Mouse (Mus musculus) lung, embryonic 14.5 days (tissue): Measurements from ENCODE around the gene H2-Q7. TPM values are rescaled to one million over a fixed set of nuclear protein-coding genes. Genes with fewer than 3 reads are reported as not detected.

Experiments
- ATAC-seq: fragments of 200-750 bp; cut with Nextera tagmentation; 2 replicates; pipeline ENCODE4 v1.8.0; 2017; ENCODE audit warnings: mild to moderate bottlenecking, moderate TSS enrichment, moderate library complexity; ENCODE audit not compliant: insufficient read depth
- DNase-seq: peaks from one replicate; pipeline ENCODE4 v3.0.0-alpha.2; 2015
- H3K27ac ChIP-seq: fragments of 300-500 bp; sonication (generic); 2 replicates; pipeline ENCODE4 v1.5.1; 2014; ENCODE audit warnings: low read depth, mild to moderate bottlenecking, moderate library complexity
- H3K27me3 ChIP-seq: fragments of 300-500 bp; sonication (generic); 2 replicates; pipeline ENCODE4 v1.6.1; 2014; ENCODE audit warnings: low read length, control low read depth; ENCODE audit not compliant: insufficient read depth
- H3K36me3 ChIP-seq: fragments of 300-500 bp; sonication (generic); 2 replicates; pipeline ENCODE4 v1.6.1; 2014; ENCODE audit warnings: control low read depth; ENCODE audit not compliant: insufficient read depth
- H3K4me1 ChIP-seq: fragments of 300-500 bp; sonication (generic); 2 replicates; pipeline ENCODE4 v1.6.1; 2014; ENCODE audit warnings: antibody characterized with exemption, control low read depth; ENCODE audit not compliant: insufficient read depth
- H3K4me2 ChIP-seq: fragments of 300-500 bp; sonication (generic); 2 replicates; pipeline ENCODE4 v1.6.1; 2014; ENCODE audit warnings: mild to moderate bottlenecking
- H3K4me3 ChIP-seq: fragments of 300-500 bp; sonication (generic); 2 replicates; pipeline ENCODE4 v1.5.1; 2014; ENCODE audit warnings: low read depth, low read length
- H3K9ac ChIP-seq: fragments of 300-500 bp; sonication (generic); 2 replicates; pipeline ENCODE4 v1.6.1; 2014
- H3K9me3 ChIP-seq: fragments of 300-500 bp; sonication (generic); 2 replicates; pipeline ENCODE4 v1.6.1; 2016; ENCODE audit warnings: low read depth, low read length, control low read depth
- CTCF ChIP-seq: IDR thresholded peaks from 2 replicates; pipeline ENCODE4 v1.5.1; 2016; ENCODE audit warnings: antibody characterized with exemption, low read depth
- WGBS: fragments of 180-500 bp; shearing (Covaris S2); extraction: QIAGEN DNeasy Blood & Tissue Kit; methylation state at CpG from one replicate; pipeline ENCODE4 v1.1.7; 2014; 5-methylcytosine and 5-hydroxymethylcytosine counted together
- polyA plus RNA-seq: library from polyadenylated mRNA; unstranded; fragments of >200 nt; fragmentation: Nextera tagmentation; extraction: Ambion mirVana; gene quantifications from 2 replicates; pipeline ENCODE4 v1.2.1, GENCODE M21; 2014

Gene H2-Q7
- polyA plus RNA-seq, 1 experiment from 2014 or later: 7.3 TPM

DNA sequence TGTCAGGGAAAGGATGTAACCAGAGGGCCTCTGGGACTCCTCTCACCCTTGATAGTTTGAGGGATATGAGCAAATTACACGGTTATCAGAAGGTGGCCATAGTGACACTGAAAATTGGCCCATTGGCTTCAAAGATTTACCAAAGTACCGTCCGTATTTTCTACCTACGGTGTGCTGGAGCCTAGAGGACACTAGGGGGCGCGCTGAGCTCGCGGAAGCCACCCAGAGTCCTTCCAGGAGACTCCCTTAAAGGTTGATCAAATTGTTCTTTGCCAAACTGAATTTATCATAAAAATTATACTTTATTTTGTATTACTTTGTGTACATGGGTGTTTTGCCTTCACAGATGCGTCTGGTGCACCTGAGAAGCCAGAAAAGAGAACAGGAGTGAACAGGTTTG lies 45.1 kb downstream of the H2-Q7 start:
- Histone ChIP-seq H3K36me3 (no peaks in the 10 kb centered on the region), H3K4me1 (no peaks in the 10 kb centered on the region), H3K9me3 (no peaks in the 10 kb centered on the region), H3K27me3 (no peaks in the 10 kb centered on the region), H3K27ac (no peak overlapping the region), H3K4me3 (no peak overlapping the region), H3K9ac (no peak overlapping the region), H3K4me2 (no peak overlapping the region)
- WGBS: under 1% methylated on average over 9 of the region's 9 CpGs
- ATAC-seq (no peak), DNase-seq (peak; percentile 83)
- TF ChIP-seq CTCF: peak; percentile 89

DNA sequence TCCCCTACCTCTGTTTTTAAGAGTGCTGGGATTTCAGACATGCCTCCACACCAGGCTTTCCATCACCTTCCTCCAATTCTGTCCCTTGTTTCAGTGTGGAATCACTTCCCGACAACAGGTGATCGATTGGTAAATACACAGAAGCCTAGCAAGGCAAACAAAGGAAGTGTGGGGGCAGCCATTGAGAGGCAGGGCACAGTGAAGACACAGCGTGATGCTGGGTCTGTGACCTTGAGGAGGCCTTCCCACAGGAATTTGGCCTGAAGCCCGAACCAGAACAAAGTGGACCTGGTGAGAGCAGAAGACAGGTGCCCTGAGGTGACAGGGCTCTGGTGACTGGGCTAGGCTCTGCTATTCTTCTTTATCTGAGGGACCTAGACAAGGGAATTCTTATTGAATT lies 46.7 kb downstream of the H2-Q7 start:
- no peak overlapping the region for H3K27ac ChIP-seq
- no peaks in the 10 kb centered on the region for H3K27me3 ChIP-seq
- DNase-seq: no peak
- no peak overlapping the region for H3K4me3 ChIP-seq
- H3K4me2 ChIP-seq: no peak overlapping the region
- no peaks in the 10 kb centered on the region for H3K36me3 ChIP-seq
- no peak overlapping the region for H3K9ac ChIP-seq
- no peak for ATAC-seq
- 14% methylated on average over 4 of the region's 4 CpGs for WGBS
- H3K4me1 ChIP-seq: no peaks in the 10 kb centered on the region
- TF ChIP-seq CTCF: no peak
- no peaks in the 10 kb centered on the region for H3K9me3 ChIP-seq

DNA sequence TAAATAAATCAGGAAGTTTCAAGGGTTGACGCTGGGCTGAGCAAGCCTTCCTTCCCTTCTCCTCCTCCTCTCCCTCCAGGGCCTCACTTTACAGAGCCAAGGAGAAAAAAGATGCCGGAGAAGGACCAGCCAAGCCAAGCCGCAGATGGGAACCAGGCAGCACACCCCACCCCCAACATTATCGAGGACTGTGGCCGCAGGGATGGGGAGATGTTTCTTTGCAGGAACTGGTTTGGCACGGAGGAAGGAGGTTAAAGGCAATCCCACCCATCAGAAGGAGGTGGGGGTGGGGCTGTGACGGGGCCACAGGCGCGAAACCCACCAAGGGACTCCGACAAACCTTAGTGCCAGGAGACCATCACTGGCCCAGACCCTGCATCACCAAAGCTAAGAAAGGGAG lies 47.8 kb downstream of the H2-Q7 start:
- TF ChIP-seq CTCF: no peak
- H3K9ac ChIP-seq: no peak overlapping the region
- no peak overlapping the region for H3K4me3 ChIP-seq
- no peak overlapping the region for H3K27ac ChIP-seq
- 39% methylated on average over 10 of the region's 10 CpGs for WGBS
- no peak for ATAC-seq
- no peaks in the 10 kb centered on the region for H3K9me3 ChIP-seq
- H3K4me1 ChIP-seq: no peaks in the 10 kb centered on the region
- no peaks in the 10 kb centered on the region for H3K27me3 ChIP-seq
- no peak overlapping the region for H3K4me2 ChIP-seq
- no peaks in the 10 kb centered on the region for H3K36me3 ChIP-seq
- no peak for DNase-seq

GRCm38 (mm10) chr17:35488041-35488440 lies 49.1 kb downstream of the H2-Q7 start:
- no peak for TF ChIP-seq CTCF
- no peak overlapping the region for H3K27ac ChIP-seq
- H3K27me3 ChIP-seq: no peaks in the 10 kb centered on the region
- H3K9ac ChIP-seq: no peak overlapping the region
- H3K4me3 ChIP-seq: no peak overlapping the region
- no peak overlapping the region for H3K4me2 ChIP-seq
- H3K36me3 ChIP-seq: no peaks in the 10 kb centered on the region
- WGBS: 83% methylated on average over 2 of the region's 2 CpGs
- no peak for ATAC-seq
- no peaks in the 10 kb centered on the region for H3K4me1 ChIP-seq
- no peaks in the 10 kb centered on the region for H3K9me3 ChIP-seq
- no peak for DNase-seq

- Histone ChIP-seq H3K36me3 (no peaks in the 10 kb centered on the region), H3K9ac (no peak overlapping the region), H3K27ac (no peak overlapping the region), H3K4me3 (no peak overlapping the region), H3K4me1 (no peaks in the 10 kb centered on the region), H3K4me2 (no peak overlapping the region), H3K27me3 (no peaks in the 10 kb centered on the region), H3K9me3 (no peaks in the 10 kb centered on the region)
- ATAC-seq (no peak), DNase-seq (no peak)
- 71% methylated on average over 5 of the region's 5 CpGs for WGBS
- no peak for TF ChIP-seq CTCF
Measured at GRCm38 (mm10) chr17:35490320-35490719, 51.4 kb downstream of the H2-Q7 start.

Other genes with a start within 250 kb of the H2-Q7 start
- 0.43 TPM in 1 of 2 replicates, not detected in the other for gene Ltb, start 244.7 kb upstream of the H2-Q7 start, polyA plus RNA-seq
- gene Tnf, start 237.1 kb upstream of the H2-Q7 start, polyA plus RNA-seq: 0.12 and 0.21 TPM in 2 replicates
- 0.26 TPM in 1 of 2 replicates, not detected in the other for gene Lta, start 233.8 kb upstream of the H2-Q7 start, polyA plus RNA-seq
- gene Gm16181, start 218.3 kb upstream of the H2-Q7 start, polyA plus RNA-seq: 0.37 and 0.70 TPM in 2 replicates
- 3.7 and 5.9 TPM in 2 replicates for gene Atp6v1g2, start 205.5 kb upstream of the H2-Q7 start, polyA plus RNA-seq
- 3.0 and 4.5 TPM in 2 replicates for gene Nfkbil1, start 203.4 kb upstream of the H2-Q7 start, polyA plus RNA-seq
- 529 and 569 TPM in 2 replicates for gene Ddx39b, start 197.4 kb upstream of the H2-Q7 start, polyA plus RNA-seq
- 69.7 and 73.2 TPM in 2 replicates for gene H2-D1, start 176.4 kb upstream of the H2-Q7 start, polyA plus RNA-seq
- gene H2-Q1, start 118.8 kb upstream of the H2-Q7 start, polyA plus RNA-seq: 1.0 and 1.1 TPM in 2 replicates
- 9.5 and 10.8 TPM in 2 replicates for gene H2-Q2, start 96.9 kb upstream of the H2-Q7 start, polyA plus RNA-seq
- gene H2-Q4, start 59.5 kb upstream of the H2-Q7 start, polyA plus RNA-seq: 5.0 and 6.0 TPM in 2 replicates
- gene H2-Q6, start 14.3 kb upstream of the H2-Q7 start, polyA plus RNA-seq: 0.54 and 0.61 TPM in 2 replicates
- gene H2-Q10, start 30.9 kb downstream of the H2-Q7 start, polyA plus RNA-seq: 0.08 and 0.28 TPM in 2 replicates
- gene Pou5f1, start 66.9 kb downstream of the H2-Q7 start, polyA plus RNA-seq: 0.18 TPM in 1 of 2 replicates, not detected in the other
- 83.9 and 89.3 TPM in 2 replicates for gene Tcf19, start 77.7 kb downstream of the H2-Q7 start, polyA plus RNA-seq
- 15.2 and 20.3 TPM in 2 replicates for gene Cchcr1, start 77.9 kb downstream of the H2-Q7 start, polyA plus RNA-seq
- 0.82 and 0.84 TPM in 2 replicates for gene Psors1c2, start 94.0 kb downstream of the H2-Q7 start, polyA plus RNA-seq
- 0.07 TPM in 1 of 2 replicates, not detected in the other for gene Cdsn, start 113.0 kb downstream of the H2-Q7 start, polyA plus RNA-seq
- gene 2300002M23Rik, start 128.3 kb downstream of the H2-Q7 start, polyA plus RNA-seq: not detected in 2 replicates
- gene Sfta2, start 162.4 kb downstream of the H2-Q7 start, polyA plus RNA-seq: 61.3 and 64.3 TPM in 2 replicates
- gene Gm9573, start 187.5 kb downstream of the H2-Q7 start, polyA plus RNA-seq: not detected in 2 replicates
- gene Mucl3, start 204.5 kb downstream of the H2-Q7 start, polyA plus RNA-seq: 1.0 and 1.4 TPM in 2 replicates
- gene Vars2, start 228.4 kb downstream of the H2-Q7 start, polyA plus RNA-seq: 22.4 and 24.1 TPM in 2 replicates
- gene Gtf2h4, start 234.6 kb downstream of the H2-Q7 start, polyA plus RNA-seq: 47.4 and 49.3 TPM in 2 replicates